In the genomic region with DNA sequence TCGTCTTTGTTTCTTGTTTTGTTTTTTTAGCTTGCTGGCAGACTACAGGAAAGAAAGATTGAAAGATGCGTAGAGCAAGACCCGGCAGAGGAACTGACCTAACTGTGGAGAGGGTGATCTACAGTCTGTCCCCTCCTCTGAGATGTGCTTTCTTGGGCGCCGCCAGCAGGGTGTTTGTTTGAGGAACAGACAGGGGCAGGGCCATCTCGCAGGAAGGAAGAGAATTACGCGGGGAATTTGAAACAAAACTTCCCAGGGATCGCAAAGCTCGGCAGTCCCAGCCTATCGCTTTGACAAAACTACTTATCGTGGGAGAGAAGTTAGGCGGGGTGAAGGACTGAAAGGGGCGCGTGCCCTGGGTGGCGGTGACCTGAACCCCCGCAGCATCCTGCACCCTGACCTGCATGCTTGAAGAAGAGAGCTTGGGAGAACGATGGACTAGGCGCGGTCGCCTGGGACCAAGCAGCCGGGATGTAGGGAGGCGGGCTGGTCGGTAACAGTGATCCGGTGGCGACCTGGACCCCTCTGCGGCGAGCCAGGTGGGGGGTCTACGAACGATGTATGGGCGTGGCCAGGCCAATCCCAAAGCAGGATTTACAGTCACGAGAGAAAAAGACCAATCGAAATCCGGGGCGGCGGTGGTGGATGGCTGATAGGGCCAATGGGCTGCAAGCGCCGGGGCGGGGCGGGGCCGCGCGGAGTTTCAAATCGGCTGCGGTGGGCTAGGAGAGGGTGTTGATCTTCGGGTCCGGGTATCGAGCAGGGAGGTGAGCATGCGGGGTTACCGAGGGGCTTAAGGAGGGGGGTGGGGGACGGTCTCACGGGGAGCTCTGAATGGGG, we compare ENCODE assay signal across 8 mouse cellular contexts. TPM values are rescaled to one million over a fixed set of nuclear protein-coding genes. Genes with fewer than 3 reads are reported as not detected.
DNase-seq lines count a peak whose midpoint lies in the region; ATAC-seq and TF ChIP-seq lines count a peak whose summit lies in the region.

Gene Pimreg, plus strand, starts transcription at position 265 of the 840 bp plus-strand sequence.

- no peaks in the 10 kb centered on the region for H3K9me3 ChIP-seq in hindbrain, embryonic 14.5 days (ENCODE audit: control insufficient read depth, low read length)

- TF ChIP-seq CTCF in Patski (IDR thresholded peaks at IDR 0.05), result no peak
- TF ChIP-seq CTCF in left cerebral cortex, adult 2 months (IDR thresholded peaks at IDR 0.05), result peak; percentile 43

- POLR2A ChIA-PET in Patski (lab: Charles Lee), result interaction anchor here (0.7 kb wide), 1 partner anchor 10 kb away, joined by 3 read pairs; no protein-coding TSS in a partner anchor

- peak; percentile 95 for ATAC-seq in Patski
- ATAC-seq in hindbrain, embryonic 14.5 days (ENCODE audit: low FRiP score), result peak; percentile 90
- peak; percentile 86 for ATAC-seq in megakaryocyte, adult 5-6 weeks (ENCODE audit: poor library complexity, severe bottlenecking)

- H3K4me3 ChIP-seq in hindbrain, embryonic 14.5 days (replicated peaks; ENCODE audit: low read length), result peak within 1 kb of the TSS; percentile 75
- H3K4me3 ChIP-seq in left cerebral cortex, adult 2 months, result peak within 1 kb of the TSS; percentile 55

- CTCF ChIA-PET in Patski (lab: Charles Lee), result interaction anchor here (3.5 to 6.7 kb wide), 2 partner anchors 10 to 16 kb away, joined by 10 to 59 read pairs; no protein-coding TSS in a partner anchor

- H3K36me3 ChIP-seq in hindbrain, embryonic 14.5 days (replicated peaks; ENCODE audit: control insufficient read depth, insufficient read depth), result no peaks in the 10 kb centered on the region

- in situ Hi-C loops in Patski (cut with MboI; ENCODE audit: low pct_unique_long_range_greater_than_20kb), result loop anchor here (25.0 kb wide), 1 partner anchor 1030 kb away; the partner anchor contains the start of genes Derl2, Dhx33 and Mis12

- H3K27ac ChIP-seq in hindbrain, embryonic 14.5 days, result peak within 1 kb of the TSS; percentile 68
- no peak within 1 kb of the TSS for H3K27ac ChIP-seq in left cerebral cortex, adult 2 months

- H3K4me2 ChIP-seq in hindbrain, embryonic 14.5 days (replicated peaks), result peak within 1 kb of the TSS; percentile 96

- peaks cover 26% of the 10 kb centered on the region for H3K4me1 ChIP-seq in hindbrain, embryonic 14.5 days (replicated peaks; ENCODE audit: control insufficient read depth, insufficient read depth, low read length)

- DNase-seq in Patski (ENCODE audit: low read depth, low spot score), result peak; percentile 25
- peak; percentile 76 for DNase-seq in cerebellum, adult 9-11 months
- DNase-seq in frontal cortex, postnatal 25 days (ENCODE audit: low spot score in 2 of 2), result peak; percentile 69 to 70
- peak; percentile 88 for DNase-seq in hindbrain, embryonic 14.5 days (ENCODE audit: low spot score)
- peak; percentile 80 to 81 for DNase-seq in left cerebral cortex, adult 2 months (ENCODE audit: extremely low spot score in 1 of 2, low spot score in 2 of 2)
- DNase-seq in right cerebral cortex, adult 2 months (ENCODE audit: low spot score in 2 of 2), result peak; percentile 83
- DNase-seq in urinary bladder, postnatal 14 days (ENCODE audit: low spot score), result peak; percentile 84

- intact Hi-C loops in left cerebral cortex, adult 2 months (cut with DNase I), result no loop called here

- WGBS in hindbrain, embryonic 14.5 days, result under 1% methylated on average over 52 of the region's 52 CpGs

- no peaks in the 10 kb centered on the region for H3K27me3 ChIP-seq in Patski
- H3K27me3 ChIP-seq in hindbrain, embryonic 14.5 days (ENCODE audit: control insufficient read depth, insufficient read depth, low read length), result no peaks in the 10 kb centered on the region

- peak within 1 kb of the TSS; percentile 68 for H3K9ac ChIP-seq in hindbrain, embryonic 14.5 days

RNA-seq across cellular contexts. Expression of gene Pimreg, which starts in this region (rescaled TPM):
- 35.7 TPM for polyA plus RNA-seq in Patski (2021)
- 26.8 and 30.2 TPM in 2 replicates for polyA plus RNA-seq in hindbrain, embryonic 14.5 days (2014; fragmentation: Nextera tagmentation; extraction: Ambion mirVana)
- total RNA-seq in left cerebral cortex, adult 2 months (2021), result under 1 TPM in 1 of 2 experiments, not detected in 1; 0.23 TPM
- 34.0 and 34.1 TPM in 2 replicates for total RNA-seq in megakaryocyte, adult 5-6 weeks (2015)
- total RNA-seq in megakaryocyte, adult 5-6 weeks (2017), result 16.3 and 17.2 TPM in 2 replicates

Comparison
In these comparisons a context has a peak if more than half of its experiments do, and no peak if none do; other contexts are left out.
1. RNA of gene Pimreg (total RNA-seq): 16.3 to 34.1 TPM in megakaryocyte, adult 5-6 weeks; 0.23 TPM in left cerebral cortex, adult 2 months; every median in the first group is over 10 times any median in the second.
2. Peak in DNase-seq and H3K4me3 ChIP-seq in left cerebral cortex, adult 2 months; RNA of the gene not detected or under 1 TPM.
3. DNase-seq: peak in every context shown above with its lines; median percentile 88 in hindbrain, embryonic 14.5 days; 84 in urinary bladder, postnatal 14 days; 83 in right cerebral cortex, adult 2 months; 80 in left cerebral cortex, adult 2 months; 76 in cerebellum, adult 9-11 months; 70 in frontal cortex, postnatal 25 days; 25 in Patski.
4. Peak in every context shown above with its lines, with median percentiles within 50 percentile points of each other: ATAC-seq.